Mouse (Mus musculus) limb, embryonic 14.5 days (tissue): Measurements from ENCODE around the gene Dusp12. TPM values are rescaled to one million over a fixed set of nuclear protein-coding genes. Genes with fewer than 3 reads are reported as not detected.
A peak's percentile ranks its signal among the peaks of the same experiment; 100 is the strongest.

ENCODE experiments used
- ATAC-seq: fragments of 200-750 bp; cut with Nextera tagmentation; 2 replicates; pipeline ENCODE4 v1.8.0; 2017; ENCODE audit warnings: low read depth, moderate number of reproducible peaks, moderate TSS enrichment; ENCODE audit not compliant: low FRiP score
- DNase-seq: peaks from one replicate; pipeline ENCODE4 v3.0.0-alpha.2; 2015; ENCODE audit warnings: low spot score
- H3K27ac ChIP-seq: fragments of 300-500 bp; sonication (generic); replicated peaks from 2 replicates; pipeline ENCODE4 v1.5.1; 2014; ENCODE audit warnings: low read depth, mild to moderate bottlenecking, low read length, moderate library complexity, mixed read lengths
- H3K27me3 ChIP-seq: fragments of 300-500 bp; sonication (generic); 2 replicates; pipeline ENCODE4 v1.6.1; 2014; ENCODE audit warnings: low read length, mixed read lengths; ENCODE audit not compliant: control insufficient read depth, insufficient read depth
- H3K36me3 ChIP-seq: fragments of 300-500 bp; sonication (generic); 2 replicates; pipeline ENCODE4 v1.6.1; 2014; ENCODE audit warnings: mild to moderate bottlenecking, low read length, moderate library complexity, mixed read lengths; ENCODE audit not compliant: control insufficient read depth, insufficient read depth
- H3K4me1 ChIP-seq: fragments of 300-500 bp; sonication (generic); 2 replicates; pipeline ENCODE4 v1.6.1; 2014; ENCODE audit warnings: antibody characterized with exemption, low read length, mixed read lengths; ENCODE audit not compliant: control insufficient read depth, insufficient read depth
- H3K4me2 ChIP-seq: fragments of 300-500 bp; sonication (generic); replicated peaks from 2 replicates; pipeline ENCODE4 v1.6.1; 2014; ENCODE audit warnings: low read depth, mild to moderate bottlenecking, low read length, moderate library complexity; ENCODE audit not compliant: severe bottlenecking
- H3K4me3 ChIP-seq: fragments of 300-500 bp; sonication (generic); replicated peaks from 2 replicates; pipeline ENCODE4 v1.5.1; 2014; ENCODE audit warnings: low read length
- H3K9ac ChIP-seq: fragments of 300-500 bp; sonication (generic); 2 replicates; pipeline ENCODE4 v1.6.1; 2014; ENCODE audit warnings: mild to moderate bottlenecking, low read depth, low read length, moderate library complexity; ENCODE audit not compliant: severe bottlenecking
- H3K9me3 ChIP-seq: fragments of 300-500 bp; sonication (generic); 2 replicates; pipeline ENCODE4 v1.6.1; 2016; ENCODE audit warnings: low read length; ENCODE audit not compliant: control insufficient read depth
- POLR2A ChIP-seq: fragments of 200-500 bp; IDR thresholded peaks from 2 replicates; pipeline ENCODE4 v1.8.0; 2012; ENCODE audit warnings: inconsistent platforms, mild to moderate bottlenecking, moderate library complexity, borderline replicate concordance; ENCODE audit not compliant: insufficient read depth, insufficient read length; ENCODE audit errors: extremely low read depth
- WGBS: fragments of 180-500 bp; shearing (Covaris S2); extraction: QIAGEN DNeasy Blood & Tissue Kit; methylation state at CpG from one replicate; pipeline ENCODE4 v1.1.7; 2014; 5-methylcytosine and 5-hydroxymethylcytosine counted together
- polyA plus RNA-seq, 2 experiments: library from polyadenylated mRNA; depleted of rRNA in 1 of 2; stranded (reverse) in 1 of 2; unstranded in 1 of 2; fragments of >200 nt; fragmentation: Nextera tagmentation in 1 of 2; extraction: Ambion mirVana in 1 of 2; gene quantifications; 2 replicates each; pipeline versions ENCODE4 v1.2.1 to v1.2.3; 2012 to 2014

Gene Dusp12
- polyA plus RNA-seq, 2 experiments = 51.5 to 58.5 TPM

GRCm38 (mm10) chr1:170915657-170916056, 30.3 kb upstream of the Dusp12 start:
- H3K27ac ChIP-seq = no peak overlapping the region
- 65% methylated on average over 5 of the region's 5 CpGs for WGBS
- ATAC-seq = no peak

GRCm38 (mm10) chr1:170912891-170913615, 27.7 kb upstream of the Dusp12 start, which contains the start of gene Fcrlb:
TSS of gene Fcrlb (minus strand) at chr1:170912941.
- no peak for ATAC-seq
- no peaks in the 10 kb centered on the region for H3K9me3 ChIP-seq
- 78% methylated on average over 5 of the region's 5 CpGs for WGBS

More at GRCm38 (mm10) chr1:170915657-170916056, 30.3 kb upstream of the Dusp12 start:
- no peak overlapping the region for H3K4me3 ChIP-seq
- no peak for DNase-seq
- H3K9ac ChIP-seq = no peak overlapping the region
- no peaks in the 10 kb centered on the region for H3K36me3 ChIP-seq
- no peak for TF ChIP-seq POLR2A
- no peaks in the 10 kb centered on the region for H3K27me3 ChIP-seq
- no peaks in the 10 kb centered on the region for H3K9me3 ChIP-seq
- H3K4me2 ChIP-seq = no peak overlapping the region
- no peaks in the 10 kb centered on the region for H3K4me1 ChIP-seq

GRCm38 (mm10) chr1:170911907-170912660, 26.7 kb upstream of the Dusp12 start:
- no peak overlapping the region for H3K27ac ChIP-seq

More at GRCm38 (mm10) chr1:170912891-170913615, 27.7 kb upstream of the Dusp12 start, which contains the start of gene Fcrlb:
- Histone ChIP-seq H3K4me2 (no peak within 1 kb of the TSS), H3K36me3 (no peaks in the 10 kb centered on the region), H3K9ac (no peak within 1 kb of the TSS), H3K4me1 (peaks cover 5% of the 10 kb centered on the region; the same call in 1 of the 2 replicates), H3K27me3 (peaks cover 13% of the 10 kb centered on the region), H3K27ac (no peak within 1 kb of the TSS), H3K4me3 (no peak within 1 kb of the TSS)
- DNase-seq = no peak
- TF ChIP-seq POLR2A = no peak

GRCm38 (mm10) chr1:170908341-170908740, 23.0 kb upstream of the Dusp12 start:
- Histone ChIP-seq H3K9ac (0 out of 2 replicates have a peak overlapping the region, but pooled peaks have one; percentile 44), H3K27ac (no peak overlapping the region), H3K4me3 (peak overlapping the region; percentile 48), H3K4me2 (peak overlapping the region; percentile 91), H3K27me3 (peaks cover 33% of the 10 kb centered on the region), H3K36me3 (no peaks in the 10 kb centered on the region), H3K9me3 (no peaks in the 10 kb centered on the region), H3K4me1 (peaks cover 7% of the 10 kb centered on the region; the same call in 1 of the 2 replicates)
- DNase-seq (no peak), ATAC-seq (no peak; the same call in 1 of the 2 replicates)
- 3% methylated on average over 21 of the region's 21 CpGs for WGBS
- no peak for TF ChIP-seq POLR2A

More at GRCm38 (mm10) chr1:170911907-170912660, 26.7 kb upstream of the Dusp12 start:
- WGBS = 78% methylated on average over 11 of the region's 11 CpGs
- no peak overlapping the region for H3K9ac ChIP-seq
- ATAC-seq (no peak), DNase-seq (no peak)
- peaks cover 7% of the 10 kb centered on the region; the same call in 1 of the 2 replicates for H3K4me1 ChIP-seq
- no peaks in the 10 kb centered on the region for H3K9me3 ChIP-seq
- no peaks in the 10 kb centered on the region for H3K36me3 ChIP-seq
- no peak overlapping the region for H3K4me3 ChIP-seq
- H3K27me3 ChIP-seq = peaks cover 22% of the 10 kb centered on the region
- no peak overlapping the region for H3K4me2 ChIP-seq
- no peak for TF ChIP-seq POLR2A
